Mouse (Mus musculus) forebrain, embryonic 12.5 days (tissue): ENCODE measurements around the gene Gm3629. TPM values are rescaled to one million over a fixed set of nuclear protein-coding genes. Genes with fewer than 3 reads are reported as not detected.
A peak's percentile ranks its signal among the peaks of the same experiment; 100 is the strongest.
"Not testable (repeated sequence)": the region's sequence is repeated elsewhere in the genome, so short reads cannot be mapped to it uniquely, and the experiment has no call there.

Experiments
- ATAC-seq: fragments of 200-750 bp; cut with Nextera tagmentation; 2 replicates; pipeline ENCODE4 v1.8.0; 2017; ENCODE audit warnings: moderate TSS enrichment; ENCODE audit not compliant: low FRiP score
- H3K27ac ChIP-seq: fragments of 300-500 bp; sonication (generic); 2 replicates; pipeline ENCODE4 v1.5.1; 2016; ENCODE audit warnings: mild to moderate bottlenecking
- H3K27me3 ChIP-seq: fragments of 300-500 bp; sonication (generic); 2 replicates; pipeline ENCODE4 v1.6.1; 2016; ENCODE audit warnings: mild to moderate bottlenecking
- H3K36me3 ChIP-seq: fragments of 300-500 bp; sonication (generic); replicated peaks from 2 replicates; pipeline ENCODE4 v1.6.1; 2016; ENCODE audit warnings: mild to moderate bottlenecking
- H3K4me1 ChIP-seq: fragments of 300-500 bp; sonication (generic); 2 replicates; pipeline ENCODE4 v1.6.1; 2016
- H3K4me2 ChIP-seq: fragments of 300-500 bp; sonication (generic); 2 replicates; pipeline ENCODE4 v1.6.1; 2016; ENCODE audit warnings: mild to moderate bottlenecking, moderate library complexity
- H3K4me3 ChIP-seq: fragments of 300-500 bp; sonication (generic); replicated peaks from 2 replicates; pipeline ENCODE4 v1.5.1; 2016; ENCODE audit warnings: mild to moderate bottlenecking
- H3K9ac ChIP-seq: fragments of 300-500 bp; sonication (generic); 2 replicates; pipeline ENCODE4 v1.6.1; 2016; ENCODE audit warnings: mild to moderate bottlenecking
- H3K9me3 ChIP-seq: fragments of 300-500 bp; sonication (generic); 2 replicates; pipeline ENCODE4 v1.6.1; 2016
- WGBS: fragments of 180-500 bp; shearing (Covaris S2); methylation state at CpG from one replicate; pipeline ENCODE4 v1.1.7; 2016; 5-methylcytosine and 5-hydroxymethylcytosine counted together
- polyA plus RNA-seq: library from polyadenylated mRNA; unstranded; fragments of >200 nt; fragmentation: Nextera tagmentation; extraction: Ambion mirVana; gene quantifications from 2 replicates; pipeline ENCODE4 v1.2.1, GENCODE M21; 2016

Gene Gm3629
- 0.41 TPM in 1 of 2 replicates, not detected in the other for polyA plus RNA-seq

- not testable (repeated sequence) for H3K4me2 ChIP-seq, H3K27ac ChIP-seq, H3K36me3 ChIP-seq, H3K4me3 ChIP-seq, ATAC-seq, H3K9me3 ChIP-seq, H3K9ac ChIP-seq, H3K27me3 ChIP-seq, H3K4me1 ChIP-seq
- WGBS = 58% methylated on average over 1 of the region's 2 CpGs
Measured at GRCm38 (mm10) chr14:6590513-6590912, at the start of gene Gm3629. TSS of gene Gm3629 (minus strand) at chr14:6590613.

GRCm38 (mm10) chr14:6622318-6622717, 31.9 kb upstream of the Gm3629 start, which contains the start of gene Gm3460:
TSS of gene Gm3460 (minus strand) at chr14:6622418.
- H3K27ac ChIP-seq, H3K9me3 ChIP-seq, H3K36me3 ChIP-seq, H3K4me2 ChIP-seq, H3K27me3 ChIP-seq, ATAC-seq, H3K4me3 ChIP-seq, H3K4me1 ChIP-seq, H3K9ac ChIP-seq: not testable (repeated sequence)
- 79% methylated on average over 1 of the region's 2 CpGs for WGBS

DNA sequence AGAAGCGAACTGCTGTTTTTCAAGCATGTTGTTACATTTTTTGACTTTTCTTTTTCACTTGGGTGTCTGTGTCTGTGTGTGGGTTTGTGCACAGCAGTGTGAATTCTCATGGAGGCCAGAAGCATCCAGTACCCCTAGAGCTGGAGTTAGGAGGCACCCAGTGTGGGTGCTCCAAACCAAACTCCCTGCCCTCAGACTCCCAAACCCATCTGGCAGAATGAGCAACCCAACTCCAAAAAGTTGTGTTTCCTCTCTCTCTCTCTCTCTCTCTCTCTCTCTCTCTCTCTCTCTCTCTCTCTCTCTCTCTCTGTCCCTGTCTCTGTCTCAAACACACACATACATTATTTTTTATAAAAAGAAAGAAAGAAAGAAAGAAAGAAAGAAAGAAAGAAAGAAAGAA, 16.0 kb upstream of the Gm3629 start:
- not testable (repeated sequence) for H3K27me3 ChIP-seq, H3K4me1 ChIP-seq, ATAC-seq, H3K4me3 ChIP-seq, H3K9me3 ChIP-seq, H3K27ac ChIP-seq, H3K9ac ChIP-seq, H3K4me2 ChIP-seq, H3K36me3 ChIP-seq
- WGBS = no CpG with 5 or more reads among the region's 1 CpGs

- Histone ChIP-seq H3K4me2 (peak overlapping the region; percentile 65), H3K9ac (peak overlapping the region; percentile 40; the same call in 1 of the 2 replicates), H3K4me3 (peak overlapping the region; percentile 41)
- H3K27ac ChIP-seq, H3K27me3 ChIP-seq, ATAC-seq, H3K9me3 ChIP-seq, H3K4me1 ChIP-seq, H3K36me3 ChIP-seq: not testable (repeated sequence)
- WGBS = 3% methylated on average over 10 of the region's 20 CpGs
Measured at GRCm38 (mm10) chr14:6605004-6605403, 14.6 kb upstream of the Gm3629 start.

GRCm38 (mm10) chr14:6604551-6604950, 14.1 kb upstream of the Gm3629 start:
- Histone ChIP-seq H3K9ac (peak overlapping the region; percentile 40), H3K4me2 (peak overlapping the region; percentile 65), H3K4me3 (peak overlapping the region; percentile 41)
- not testable (repeated sequence) for H3K9me3 ChIP-seq, H3K4me1 ChIP-seq, H3K27me3 ChIP-seq, H3K36me3 ChIP-seq, H3K27ac ChIP-seq, ATAC-seq
- WGBS = 9% methylated on average over 13 of the region's 20 CpGs

- not testable (repeated sequence) for H3K27me3 ChIP-seq, H3K9me3 ChIP-seq, ATAC-seq, H3K9ac ChIP-seq, H3K4me2 ChIP-seq, H3K36me3 ChIP-seq, H3K27ac ChIP-seq, H3K4me3 ChIP-seq, H3K4me1 ChIP-seq
- WGBS = 83% methylated on average over 1 of the region's 2 CpGs
Measured at GRCm38 (mm10) chr14:6537190-6537589, 53.2 kb downstream of the Gm3629 start, which contains the start of gene Gm8356. TSS of gene Gm8356 (minus strand) at chr14:6537290.

Other genes with a start within 250 kb of the Gm3629 start
- gene Gm3618, start 246.9 kb downstream of the Gm3629 start, polyA plus RNA-seq = not detected in 2 replicates
- not detected in 2 replicates for gene Gm16440, start 200.3 kb downstream of the Gm3629 start, polyA plus RNA-seq
- gene Gm3591, start 178.1 kb downstream of the Gm3629 start, polyA plus RNA-seq = 0.53 and 2.2 TPM in 2 replicates
- gene Gm3594, start 146.0 kb downstream of the Gm3629 start, polyA plus RNA-seq = not detected in 2 replicates
- gene Gm8356, start 53.3 kb downstream of the Gm3629 start, polyA plus RNA-seq = not detected in 2 replicates
- gene Gm3460, start 31.8 kb upstream of the Gm3629 start, polyA plus RNA-seq = not detected in 2 replicates
- gene Gm10251, start 93.6 kb upstream of the Gm3629 start, polyA plus RNA-seq = not detected in 2 replicates
- gene Gm8050, start 129.6 kb upstream of the Gm3629 start, polyA plus RNA-seq = 0.31 TPM in 1 of 2 replicates, not detected in the other
- 7.9 and 8.9 TPM in 2 replicates for gene Gm3636, start 151.7 kb upstream of the Gm3629 start, polyA plus RNA-seq
- gene Gm8362, start 183.8 kb upstream of the Gm3629 start, polyA plus RNA-seq = not detected in 2 replicates
- not detected in 2 replicates for gene Gm3642, start 249.7 kb upstream of the Gm3629 start, polyA plus RNA-seq